Mouse (Mus musculus) olfactory bulb, adult 2 months (tissue): ENCODE results near the gene Ddx21.

Source experiments
- CTCF ChIP-seq: fragments of 200-500 bp; IDR thresholded peaks from 2 replicates; pipeline ENCODE4 v1.5.1; 2012; ENCODE audit warnings: low read depth, mild to moderate bottlenecking, low read length, moderate library complexity; ENCODE audit not compliant: insufficient read depth
- POLR2A ChIP-seq: fragments of 200-500 bp; IDR thresholded peaks from 2 replicates; pipeline ENCODE4 v1.6.1; 2012; ENCODE audit warnings: mild to moderate bottlenecking, low read depth, low read length, moderate library complexity; ENCODE audit not compliant: insufficient read depth

DNA sequence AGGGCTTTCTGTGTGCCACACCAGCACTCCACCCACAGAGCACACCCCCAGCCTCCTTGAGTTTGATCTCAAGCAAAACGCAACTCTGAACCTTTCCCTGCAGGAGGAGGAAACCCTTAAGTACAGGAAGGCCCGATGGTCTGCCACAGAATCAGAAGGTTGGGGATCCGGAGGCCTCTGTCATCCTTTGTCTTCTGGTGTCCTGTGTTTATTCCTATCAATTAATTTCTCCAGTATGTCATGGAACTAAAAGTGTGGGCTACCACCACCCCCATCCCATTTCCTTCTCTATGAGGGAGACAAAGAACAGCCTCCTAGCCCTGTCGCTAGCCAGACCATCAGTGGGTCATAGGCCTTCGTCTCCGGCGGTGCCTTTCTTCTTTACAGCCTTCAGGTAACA lies 67.6 kb downstream of the Ddx21 start:
- no peak for TF ChIP-seq CTCF
- TF ChIP-seq POLR2A: no peak
